Comparison of ENCODE assay signal across 27 mouse cellular contexts in genomic region chr9:4353163-4353562, GRCm38 (mm10).
"Had no signal": no experiment of that assay in that cellular context is flagged by ENCODE, and none has a peak within 500 bp of the region (broad histone marks: within the 10 kb centered on the region; RNA-seq: fewer than 3 reads in every experiment).

No protein-coding gene starts in this region.

- H3K36me3 ChIP-seq: embryonic facial prominence, embryonic 10.5 days; embryonic facial prominence, embryonic 12.5 days; embryonic facial prominence, embryonic 13.5 days; embryonic facial prominence, embryonic 15.5 days; forebrain, embryonic 10.5 days; forebrain, embryonic 12.5 days; forebrain, embryonic 15.5 days; heart, embryonic 10.5 days had no signal

- ATAC-seq: forebrain, embryonic 13.5 days; forebrain, embryonic 14.5 days; forebrain, embryonic 15.5 days; forebrain, embryonic 16.5 days; forebrain, postnatal 0 days had no signal

- DNase-seq: cerebellum, adult 9-10 months; cerebellum, adult 9-11 months; cerebellum, postnatal 10 days; cerebellum, postnatal 14 days; cerebellum, postnatal 25 days; cerebellum, postnatal 36 days; embryo, embryonic 11 days; forebrain, postnatal 0 days; gastrocnemius, adult 2 months; gastrocnemius, postnatal 10 days; gastrocnemius, postnatal 25 days; gastrocnemius, postnatal 36 days; heart, adult 11 months; heart, adult 18-20 months; heart, adult 2 months had no signal

- H3K27ac ChIP-seq: embryonic facial prominence, embryonic 10.5 days; embryonic facial prominence, embryonic 12.5 days; embryonic facial prominence, embryonic 13.5 days; embryonic facial prominence, embryonic 15.5 days; forebrain, embryonic 10.5 days; forebrain, embryonic 12.5 days; forebrain, embryonic 13.5 days; forebrain, embryonic 15.5 days; gastrocnemius, adult 2 months; heart, adult 2 months; heart, embryonic 10.5 days had no signal

- H3K4me3 ChIP-seq: embryonic facial prominence, embryonic 10.5 days; embryonic facial prominence, embryonic 12.5 days; embryonic facial prominence, embryonic 13.5 days; embryonic facial prominence, embryonic 15.5 days; erythroblast, embryonic 14.5 days; forebrain, embryonic 10.5 days; forebrain, embryonic 12.5 days; forebrain, embryonic 13.5 days; forebrain, embryonic 15.5 days; gastrocnemius, adult 2 months; heart, adult 2 months; heart, embryonic 10.5 days had no signal

- H3K4me2 ChIP-seq: embryonic facial prominence, embryonic 12.5 days; embryonic facial prominence, embryonic 13.5 days; embryonic facial prominence, embryonic 15.5 days; forebrain, embryonic 12.5 days; forebrain, embryonic 13.5 days; forebrain, embryonic 15.5 days had no signal

- H3K9me3 ChIP-seq: embryonic facial prominence, embryonic 10.5 days; embryonic facial prominence, embryonic 12.5 days; embryonic facial prominence, embryonic 13.5 days; embryonic facial prominence, embryonic 15.5 days; forebrain, embryonic 10.5 days; forebrain, embryonic 12.5 days; forebrain, embryonic 13.5 days; forebrain, embryonic 15.5 days; heart, embryonic 10.5 days had no signal

- H3K27me3 ChIP-seq: embryonic facial prominence, embryonic 12.5 days; embryonic facial prominence, embryonic 13.5 days; embryonic facial prominence, embryonic 15.5 days; forebrain, embryonic 12.5 days; forebrain, embryonic 13.5 days; forebrain, embryonic 15.5 days had no signal

- H3K4me1 ChIP-seq: embryonic facial prominence, embryonic 10.5 days; embryonic facial prominence, embryonic 12.5 days; embryonic facial prominence, embryonic 13.5 days; embryonic facial prominence, embryonic 15.5 days; forebrain, embryonic 10.5 days; forebrain, embryonic 12.5 days; forebrain, embryonic 13.5 days; forebrain, embryonic 15.5 days; heart, embryonic 10.5 days had no signal

- H3K9ac ChIP-seq: embryonic facial prominence, embryonic 12.5 days; embryonic facial prominence, embryonic 13.5 days; embryonic facial prominence, embryonic 15.5 days; forebrain, embryonic 12.5 days; forebrain, embryonic 13.5 days; forebrain, embryonic 15.5 days; forebrain, postnatal 0 days had no signal
